Mouse (Mus musculus): ENCODE data around the gene Tmem260. TPM values are rescaled to one million over a fixed set of nuclear protein-coding genes. Genes with fewer than 3 reads are reported as not detected.

Gene Tmem260
- polyA plus RNA-seq, 1 experiment from 2014 or later, result 14.6 TPM

GRCm38 (mm10) chr14:48558975-48559374, 113.1 kb downstream of the Tmem260 start:
- Histone ChIP-seq H3K4me2 (ENCODE audit: low read depth, low read length) (no peak overlapping the region), H3K27me3 (replicated peaks; ENCODE audit: control insufficient read depth, insufficient read depth, low read length) (no peaks in the 10 kb centered on the region), H3K36me3 (ENCODE audit: control insufficient read depth, insufficient read depth, low read length) (no peaks in the 10 kb centered on the region), H3K27ac (ENCODE audit: low read length) (no peak overlapping the region), H3K4me1 (ENCODE audit: control insufficient read depth, insufficient read depth, low read length) (no peaks in the 10 kb centered on the region), H3K4me3 (ENCODE audit: low read length) (no peak overlapping the region), H3K9ac (ENCODE audit: low read depth, low read length) (no peak overlapping the region), H3K9me3 (ENCODE audit: control insufficient read depth, low read length) (no peaks in the 10 kb centered on the region)
- no peak for ATAC-seq
- WGBS, result 60% methylated on average over 4 of the region's 4 CpGs

- 81% methylated on average over 7 of the region's 7 CpGs for WGBS
- H3K36me3 ChIP-seq (ENCODE audit: control insufficient read depth, insufficient read depth, low read length), result no peaks in the 10 kb centered on the region
- H3K4me2 ChIP-seq (ENCODE audit: low read depth, low read length), result no peak overlapping the region
- no peak overlapping the region for H3K9ac ChIP-seq (ENCODE audit: low read depth, low read length)
- no peaks in the 10 kb centered on the region for H3K27me3 ChIP-seq (replicated peaks; ENCODE audit: control insufficient read depth, insufficient read depth, low read length)
- H3K4me3 ChIP-seq (ENCODE audit: low read length), result no peak overlapping the region
- ATAC-seq, result no peak
- H3K27ac ChIP-seq (ENCODE audit: low read length), result no peak overlapping the region
- H3K4me1 ChIP-seq (ENCODE audit: control insufficient read depth, insufficient read depth, low read length), result no peaks in the 10 kb centered on the region
- no peaks in the 10 kb centered on the region for H3K9me3 ChIP-seq (ENCODE audit: control insufficient read depth, low read length)
These were observed 113.8 kb downstream of the Tmem260 start for GRCm38 (mm10) chr14:48559736-48560135.

- no peak overlapping the region for H3K4me2 ChIP-seq (ENCODE audit: low read depth, low read length)
- no peaks in the 10 kb centered on the region for H3K36me3 ChIP-seq (ENCODE audit: control insufficient read depth, insufficient read depth, low read length)
- no peak overlapping the region for H3K9ac ChIP-seq (ENCODE audit: low read depth, low read length)
- H3K4me3 ChIP-seq (ENCODE audit: low read length), result no peak overlapping the region
- no peak overlapping the region for H3K27ac ChIP-seq (ENCODE audit: low read length)
- H3K9me3 ChIP-seq (ENCODE audit: control insufficient read depth, low read length), result no peaks in the 10 kb centered on the region
- H3K27me3 ChIP-seq (replicated peaks; ENCODE audit: control insufficient read depth, insufficient read depth, low read length), result no peaks in the 10 kb centered on the region
- no peak for ATAC-seq
- 77% methylated on average over 7 of the region's 7 CpGs for WGBS
- H3K4me1 ChIP-seq (ENCODE audit: control insufficient read depth, insufficient read depth, low read length), result no peaks in the 10 kb centered on the region
These were observed 120.7 kb downstream of the Tmem260 start for GRCm38 (mm10) chr14:48566596-48566995.

Other genes with a start within 250 kb of the Tmem260 start
- gene Otx2, start 227.7 kb downstream of the Tmem260 start, polyA plus RNA-seq (2015; fragmentation: Nextera tagmentation; extraction: Ambion mirVana), result not detected in 2 replicates

Data from intestine, embryonic 16.5 days (tissue).